Mouse (Mus musculus) liver, embryonic 14 days (tissue): Measurements from ENCODE around the gene Vmn1r5. TPM values are rescaled to one million over a fixed set of nuclear protein-coding genes. Genes with fewer than 3 reads are reported as not detected.

Source experiments
- polyA plus RNA-seq: library from polyadenylated mRNA; depleted of rRNA; stranded (reverse); fragments of >200 nt; gene quantifications from 2 replicates; pipeline ENCODE4 v1.2.3, GENCODE M21; 2012; rRNA removed

The Vmn1r5 gene
- polyA plus RNA-seq = not detected in 2 replicates

DNA sequence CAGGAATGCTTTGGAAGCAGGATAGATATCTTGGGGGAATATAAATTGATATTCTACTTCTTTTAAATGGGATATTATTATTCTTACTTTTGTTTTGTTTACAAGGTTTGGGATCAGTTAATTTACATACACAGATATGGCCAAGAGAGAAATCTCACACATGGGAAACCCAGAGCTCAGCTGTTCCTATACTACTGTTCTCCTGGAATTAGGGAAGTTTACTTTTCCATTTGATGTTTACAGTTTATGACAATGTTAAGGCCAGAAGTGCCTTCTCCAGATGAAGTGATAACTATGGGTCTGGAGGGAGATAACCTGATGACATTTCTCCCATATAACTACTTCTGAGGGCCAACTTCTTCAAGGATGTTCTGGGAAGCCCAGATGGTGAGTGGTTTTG is at the start of gene Vmn1r5:
TSS of gene Vmn1r5 (plus strand) at position 301 of the 400 bp plus-strand sequence.

GRCm38 (mm10) chr6:56923726-56924707 is 46.1 kb upstream of the Vmn1r5 start, which contains the start of the genes Nt5c3 and Vmn1r4:
Nt5c3 (minus strand) TSS chr6:56923932.
Vmn1r4 (plus strand) TSS chr6:56924015.

DNA sequence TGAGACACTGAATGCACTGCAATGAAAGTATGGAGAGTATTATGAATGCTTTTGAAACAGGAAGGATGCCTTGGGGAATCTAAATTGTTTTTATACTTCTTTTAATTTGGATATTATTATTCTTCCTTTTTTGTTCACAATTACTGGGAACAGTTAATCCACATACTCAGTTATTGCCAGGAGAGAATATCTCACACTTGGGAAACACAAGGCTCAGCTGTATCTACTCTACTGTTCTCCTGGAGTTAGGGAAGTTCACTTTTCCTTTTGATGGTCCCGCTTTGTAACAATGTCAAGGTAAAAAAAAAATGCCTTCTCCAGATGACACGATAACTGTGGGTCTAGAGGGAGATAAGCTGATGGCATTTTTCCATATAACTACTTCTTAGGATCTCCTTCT is 26.9 kb downstream of the Vmn1r5 start, which contains the start of gene Vmn1r6:
TSS of gene Vmn1r6 (plus strand) at position 301 of the 400 bp plus-strand sequence.

DNA sequence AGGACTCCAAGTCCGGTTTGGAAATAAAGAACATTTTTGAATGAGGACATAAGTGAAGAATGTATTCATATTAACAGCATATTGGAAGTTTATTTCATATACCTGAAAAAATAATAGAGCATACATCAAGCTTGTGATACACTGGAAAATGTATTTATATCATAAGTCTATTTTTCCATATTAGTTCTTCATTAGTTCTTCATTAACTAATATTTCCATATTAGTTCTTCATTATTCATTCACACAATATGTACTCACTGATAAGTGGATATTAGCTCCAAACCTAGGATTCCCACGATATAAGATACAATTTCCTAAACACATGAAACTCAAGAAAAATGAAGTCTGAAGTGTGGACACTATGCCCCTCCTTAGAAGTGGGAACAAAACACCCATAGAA is 55.2 kb downstream of the Vmn1r5 start, which contains the start of gene Vmn1r7:
TSS of gene Vmn1r7 (minus strand) at position 101 of the 400 bp plus-strand sequence.

DNA sequence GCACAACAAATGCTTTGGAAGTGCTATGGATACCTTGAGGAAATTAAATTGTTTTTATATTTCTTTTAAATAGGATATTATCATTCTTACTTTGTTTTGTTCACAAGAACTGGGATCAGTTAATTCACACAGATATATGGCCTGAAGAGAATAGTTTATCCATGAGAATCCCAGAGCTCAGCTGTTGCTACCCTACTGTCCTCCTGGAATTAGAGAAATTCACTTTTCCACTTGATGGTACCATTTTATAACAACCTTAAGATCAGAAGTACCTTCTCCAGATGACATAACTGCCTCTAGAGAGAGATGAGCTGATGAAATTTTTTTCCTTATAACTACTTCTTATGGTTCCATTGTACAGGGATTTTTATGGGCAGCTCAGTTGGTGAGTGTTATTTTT is 61.9 kb downstream of the Vmn1r5 start, which contains the start of gene Vmn1r8:
TSS of gene Vmn1r8 (plus strand) at position 301 of the 400 bp plus-strand sequence.

Other genes with a start within 250 kb of the Vmn1r5 start
- 10.7 and 11.9 TPM in 2 replicates for gene Kbtbd2, start 172.5 kb upstream of the Vmn1r5 start, polyA plus RNA-seq
- 16.3 and 17.0 TPM in 2 replicates for gene Fkbp9, start 138.2 kb upstream of the Vmn1r5 start, polyA plus RNA-seq
- gene Nt5c3, start 46.3 kb upstream of the Vmn1r5 start, polyA plus RNA-seq = 82.1 and 107 TPM in 2 replicates
- gene Vmn1r4, start 46.3 kb upstream of the Vmn1r5 start, polyA plus RNA-seq = 0.14 and 0.15 TPM in 2 replicates
- gene Vmn1r6, start 27.0 kb downstream of the Vmn1r5 start, polyA plus RNA-seq = not detected in 2 replicates
- not detected in 2 replicates for gene Vmn1r7, start 55.1 kb downstream of the Vmn1r5 start, polyA plus RNA-seq
- gene Vmn1r8, start 62.0 kb downstream of the Vmn1r5 start, polyA plus RNA-seq = not detected in 2 replicates
- not detected in 2 replicates for gene Vmn1r9, start 96.5 kb downstream of the Vmn1r5 start, polyA plus RNA-seq
- not detected in 2 replicates for gene Vmn1r10, start 139.2 kb downstream of the Vmn1r5 start, polyA plus RNA-seq
- not detected in 2 replicates for gene Vmn1r11, start 163.2 kb downstream of the Vmn1r5 start, polyA plus RNA-seq
- not detected in 2 replicates for gene Vmn1r12, start 186.6 kb downstream of the Vmn1r5 start, polyA plus RNA-seq
- not detected in 2 replicates for gene Vmn1r13, start 233.0 kb downstream of the Vmn1r5 start, polyA plus RNA-seq